Mouse (Mus musculus) lung, adult 2 months (tissue): ENCODE measurements around the gene Tiam1. TPM values are rescaled to one million over a fixed set of nuclear protein-coding genes. Genes with fewer than 3 reads are reported as not detected.
A peak's percentile ranks its signal among the peaks of the same experiment; 100 is the strongest.

Experiments
- DNase-seq: peaks from one replicate; pipeline ENCODE4 v3.0.0; 2022
- H3K4me1 ChIP-seq: fragments of 200-500 bp; 2 replicates; pipeline ENCODE4 v1.6.1; 2011; ENCODE audit warnings: low read length; ENCODE audit not compliant: control insufficient read depth, insufficient read depth
- H3K4me3 ChIP-seq: fragments of 200-500 bp; replicated peaks from 2 replicates; pipeline ENCODE3; 2011; ENCODE audit warnings: low read depth, mild to moderate bottlenecking, control low read depth, low read length; ENCODE audit errors: extremely low read depth
- CTCF ChIP-seq: fragments of 200-500 bp; IDR thresholded peaks from 2 replicates; pipeline ENCODE4 v1.5.1; 2011; ENCODE audit warnings: mild to moderate bottlenecking, low read length, control low read depth; ENCODE audit not compliant: insufficient read depth
- POLR2A ChIP-seq: fragments of 200-500 bp; IDR thresholded peaks from 2 replicates; pipeline ENCODE4 v1.6.1; 2011; ENCODE audit warnings: low read depth, mild to moderate bottlenecking, control low read depth, low read length, borderline replicate concordance; ENCODE audit errors: extremely low read depth
- WGBS: fragments of 180-500 bp; shearing (Covaris S2); methylation state at CpG from one replicate; pipeline ENCODE4 v1.1.7; 2018; 5-methylcytosine and 5-hydroxymethylcytosine counted together
- polyA plus RNA-seq: library from polyadenylated mRNA; depleted of rRNA; stranded (reverse); fragments of >200 nt; gene quantifications from 2 replicates; pipeline ENCODE4 v1.2.3, GENCODE M21; 2012

The Tiam1 gene
- polyA plus RNA-seq, 1 experiment, result 14.6 TPM

DNA sequence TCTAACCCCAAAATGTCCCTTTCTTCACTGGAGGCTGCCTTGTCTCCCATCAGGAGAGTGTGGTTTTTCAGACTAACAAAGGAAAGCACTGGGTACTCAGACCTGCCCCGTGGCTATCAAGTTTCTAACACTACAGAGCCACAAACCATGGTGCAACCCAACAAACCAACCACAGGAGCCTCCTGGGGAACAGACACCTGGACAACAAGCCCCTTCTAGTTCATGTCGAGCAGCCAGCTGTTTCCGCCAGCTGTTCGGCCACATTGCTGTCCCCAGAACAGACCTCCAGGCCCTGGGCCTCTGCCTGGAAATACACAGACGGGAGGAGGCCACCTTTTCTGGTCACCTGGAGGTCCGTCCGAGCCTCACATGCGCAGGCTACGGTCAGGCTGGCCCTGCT lies 21.1 kb downstream of the Tiam1 start:
- 83% methylated on average over 9 of the region's 9 CpGs for WGBS
- TF ChIP-seq CTCF (no peak), POLR2A (no peak)
- DNase-seq, result no peak
- Histone ChIP-seq H3K4me1 (no peaks in the 10 kb centered on the region), H3K4me3 (no peak overlapping the region)

DNA sequence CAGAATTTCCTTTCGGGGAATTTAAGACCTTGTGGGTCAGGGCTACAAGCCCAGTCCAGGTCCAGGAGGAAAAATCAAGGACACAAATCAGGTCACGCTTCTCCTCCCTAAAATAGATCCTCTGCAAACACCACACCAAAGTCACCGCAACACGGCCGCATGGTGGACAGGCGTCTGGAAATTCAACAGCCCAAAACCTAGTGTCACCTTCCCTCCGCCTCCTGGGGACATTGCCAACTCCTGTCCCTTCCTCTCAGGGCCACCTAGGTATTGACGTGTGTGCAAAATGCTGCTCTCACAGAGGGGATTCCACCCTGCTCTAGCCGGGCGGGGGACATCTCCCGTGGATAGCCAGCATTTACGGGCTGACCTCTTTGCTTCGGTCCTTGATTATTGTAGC lies 21.8 kb downstream of the Tiam1 start:
- no peak overlapping the region for H3K4me3 ChIP-seq
- WGBS, result 93% methylated on average over 13 of the region's 13 CpGs
- no peak for DNase-seq
- TF ChIP-seq POLR2A, result no peak
- TF ChIP-seq CTCF, result no peak
- H3K4me1 ChIP-seq, result no peaks in the 10 kb centered on the region

DNA sequence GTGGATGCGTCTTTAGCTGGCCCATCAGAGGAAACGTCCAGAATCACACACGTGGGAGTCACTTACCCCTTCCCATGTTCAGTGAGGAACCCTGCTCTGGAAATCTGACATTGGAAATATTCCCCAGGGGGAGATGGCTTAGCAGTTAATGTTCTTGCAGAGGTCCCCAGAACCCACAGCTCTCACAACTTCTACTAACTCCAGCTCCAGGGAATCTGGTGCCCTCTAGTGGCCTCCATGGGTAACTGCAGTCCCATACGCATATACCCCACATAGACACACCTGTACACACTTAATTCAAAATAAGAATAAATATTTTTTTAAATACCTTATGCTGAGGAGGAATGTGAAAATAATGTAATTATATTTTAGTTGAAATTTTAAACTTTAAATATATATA lies 23.6 kb downstream of the Tiam1 start:
- H3K4me1 ChIP-seq, result no peaks in the 10 kb centered on the region
- no peak for DNase-seq
- no peak overlapping the region for H3K4me3 ChIP-seq
- WGBS, result 98% methylated on average over 4 of the region's 4 CpGs
- TF ChIP-seq POLR2A (no peak), CTCF (peak; percentile 15; the same call in 1 of the 2 replicates)

DNA sequence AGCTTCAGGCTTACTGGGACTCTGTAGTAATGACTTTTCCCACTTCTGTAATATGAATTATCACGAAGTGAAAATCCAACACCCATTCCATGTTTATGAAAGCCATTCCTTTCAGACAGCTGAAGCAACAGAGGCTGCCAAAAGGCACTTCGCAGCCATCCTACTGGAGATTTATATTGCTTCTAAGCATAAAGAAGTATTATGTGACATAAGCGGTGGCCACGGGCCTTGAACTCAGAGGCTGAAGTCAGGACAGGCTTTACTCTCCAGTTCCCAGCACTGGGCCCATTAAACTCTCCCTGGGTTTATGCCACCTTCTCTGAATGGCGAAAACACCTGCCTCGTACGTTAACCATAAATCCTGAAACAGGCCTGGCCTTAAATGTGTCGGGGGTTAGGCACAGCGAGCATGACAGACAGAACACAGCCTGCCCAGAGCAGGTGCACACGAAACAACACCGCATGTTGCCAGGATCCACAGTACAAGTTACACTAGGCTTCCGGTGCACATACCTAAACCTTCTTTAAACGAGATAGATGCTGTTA lies 26.9 kb downstream of the Tiam1 start:
- TF ChIP-seq POLR2A, result no peak
- no peak for TF ChIP-seq CTCF
- WGBS, result 88% methylated on average over 13 of the region's 13 CpGs
- DNase-seq, result no peak
- no peak overlapping the region for H3K4me3 ChIP-seq
- peaks cover 2% of the 10 kb centered on the region; the same call in 1 of the 2 replicates for H3K4me1 ChIP-seq

DNA sequence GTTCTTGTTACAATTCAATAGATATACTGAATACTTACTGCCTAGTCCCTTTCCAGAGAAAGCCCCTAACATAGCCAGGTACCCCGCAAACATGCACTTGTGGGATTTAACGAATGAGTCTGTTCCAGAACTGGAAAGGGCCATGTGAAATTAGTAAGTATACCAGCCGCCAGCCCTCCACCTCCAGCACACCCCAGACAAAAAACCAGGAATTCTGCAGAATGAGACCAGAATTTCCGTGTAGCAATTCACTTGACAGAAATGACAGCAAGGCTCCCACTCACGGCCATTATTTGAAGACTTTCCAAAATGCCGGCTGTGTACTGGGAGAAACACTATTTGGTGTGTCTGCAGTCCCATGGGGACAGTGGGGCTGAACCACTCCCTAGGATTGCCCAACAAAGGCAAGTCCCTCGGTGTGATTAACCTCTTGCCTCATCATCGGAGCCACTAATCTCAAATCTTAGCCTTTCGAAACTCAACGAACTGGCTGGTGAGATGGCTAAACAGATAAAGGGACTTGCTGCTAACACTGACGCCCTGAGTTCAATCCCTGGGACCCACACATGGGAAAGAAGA lies 30.9 kb downstream of the Tiam1 start:
- Histone ChIP-seq H3K4me1 (peaks cover 2% of the 10 kb centered on the region; the same call in 1 of the 2 replicates), H3K4me3 (no peak overlapping the region)
- WGBS, result 77% methylated on average over 11 of the region's 11 CpGs
- TF ChIP-seq CTCF (no peak), POLR2A (no peak)
- no peak for DNase-seq

DNA sequence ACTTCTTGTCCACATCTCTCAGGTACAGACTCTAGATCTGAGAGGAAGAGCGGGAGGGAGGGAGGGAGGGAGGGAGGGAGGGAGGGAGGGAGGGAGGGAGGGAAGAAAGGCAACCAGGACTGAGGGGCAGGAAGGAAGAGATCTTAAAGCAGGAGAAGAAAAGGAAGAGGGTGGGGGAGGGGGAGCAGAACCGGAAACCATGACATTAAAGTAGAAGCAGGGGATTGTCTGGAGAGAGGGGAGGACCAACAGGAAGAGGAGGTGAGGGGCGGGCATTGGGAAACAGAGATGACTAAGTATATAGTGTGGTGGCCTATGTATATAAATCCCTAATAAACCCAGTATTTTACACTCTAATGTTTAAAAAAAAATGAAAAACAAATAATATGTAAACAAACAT lies 34.1 kb downstream of the Tiam1 start:
- H3K4me1 ChIP-seq, result peaks cover 2% of the 10 kb centered on the region; the same call in 1 of the 2 replicates
- WGBS, result 60% methylated on average over 3 of the region's 3 CpGs
- no peak for DNase-seq

GRCm38 (mm10) chr16:90104714-90105459 lies 38.7 kb downstream of the Tiam1 start:
- TF ChIP-seq POLR2A (no peak), CTCF (no peak)
- H3K4me1 ChIP-seq, result no peaks in the 10 kb centered on the region
- peak; percentile 35 for DNase-seq
- H3K4me3 ChIP-seq, result no peak overlapping the region
- 53% methylated on average over 15 of the region's 15 CpGs for WGBS

More for the DNA sequence above, 34.1 kb downstream of the Tiam1 start:
- H3K4me3 ChIP-seq, result no peak overlapping the region
- TF ChIP-seq POLR2A (no peak), CTCF (no peak)

GRCm38 (mm10) chr16:90103726-90104125 lies 39.8 kb downstream of the Tiam1 start:
- WGBS, result 61% methylated on average over 2 of the region's 2 CpGs
- TF ChIP-seq CTCF (no peak), POLR2A (no peak)
- no peak for DNase-seq
- Histone ChIP-seq H3K4me1 (no peaks in the 10 kb centered on the region), H3K4me3 (no peak overlapping the region)

- TF ChIP-seq CTCF (no peak), POLR2A (no peak)
- H3K4me3 ChIP-seq, result no peak overlapping the region
- WGBS, result 70% methylated on average over 7 of the region's 7 CpGs
- no peaks in the 10 kb centered on the region for H3K4me1 ChIP-seq
- DNase-seq, result no peak
Observed at GRCm38 (mm10) chr16:90102596-90102995, 41.0 kb downstream of the Tiam1 start.
